10 mouse cellular contexts compared by ENCODE assay signal in the genomic region with DNA sequence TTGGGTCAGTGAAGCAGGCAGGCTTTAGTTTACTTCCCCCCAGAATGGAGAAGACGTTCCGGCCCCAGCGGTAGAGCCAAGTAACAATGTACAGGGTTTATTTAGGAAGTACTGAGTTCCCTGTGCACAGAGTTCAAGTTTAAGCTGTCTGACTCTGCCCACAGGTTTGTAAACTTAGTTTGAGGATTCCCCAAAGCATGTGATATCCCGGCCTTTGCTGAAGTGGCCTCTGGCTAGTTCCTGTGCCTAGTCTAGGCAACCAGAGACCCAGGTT.
DNase-seq lines count a peak whose midpoint lies in the region; ATAC-seq lines count a peak whose summit lies in the region.
"Had no signal": no experiment of that assay in that cellular context is flagged by ENCODE, and none has a peak within 500 bp of the region (broad histone marks: within the 10 kb centered on the region; RNA-seq: fewer than 3 reads in every experiment).

No protein-coding gene starts in this region.

- H3K9ac ChIP-seq in kidney, embryonic 14.5 days (ENCODE audit: low read depth, low read length): peak overlapping the region; percentile 82; the same call in 1 of the 2 replicates
- H3K9ac ChIP-seq in embryonic facial prominence, embryonic 14.5 days (ENCODE audit: low read depth, low read length): peak overlapping the region; percentile 85
- H3K9ac ChIP-seq in intestine, embryonic 15.5 days: peak overlapping the region; percentile 86
- no peak overlapping the region for H3K9ac ChIP-seq in midbrain, embryonic 15.5 days

- 18% methylated on average over 4 of the region's 4 CpGs for WGBS in kidney, embryonic 14.5 days
- WGBS in embryonic facial prominence, embryonic 14.5 days: 24% methylated on average over 4 of the region's 4 CpGs
- 20% methylated on average over 4 of the region's 4 CpGs for WGBS in intestine, embryonic 15.5 days
- 41% methylated on average over 4 of the region's 4 CpGs for WGBS in midbrain, embryonic 15.5 days

- no peak for DNase-seq in kidney, postnatal 36 days
- DNase-seq in embryonic facial prominence, embryonic 14.5 days (ENCODE audit: low spot score): no peak
- DNase-seq in thymus, postnatal 4 days: no peak
- DNase-seq in gastrocnemius, postnatal 10 days: no peak
- no peak for DNase-seq in thymus, postnatal 25 days
- DNase-seq: kidney, adult 9 months had no signal

- H3K27ac ChIP-seq in kidney, embryonic 14.5 days (ENCODE audit: low read depth, low read length): peak overlapping the region; percentile 73; the same call in 1 of the 2 replicates
- H3K27ac ChIP-seq in embryonic facial prominence, embryonic 14.5 days (replicated peaks; ENCODE audit: low read depth, low read length): 0 out of 2 replicates have a peak overlapping the region, but pooled peaks have one; percentile 79
- peak overlapping the region; percentile 82; the same call in 1 of the 2 replicates for H3K27ac ChIP-seq in intestine, embryonic 15.5 days
- no peak overlapping the region for H3K27ac ChIP-seq in midbrain, embryonic 15.5 days

- no peaks in the 10 kb centered on the region for H3K36me3 ChIP-seq in kidney, embryonic 14.5 days (ENCODE audit: control insufficient read depth, insufficient read depth, low read length)
- no peaks in the 10 kb centered on the region for H3K36me3 ChIP-seq in embryonic facial prominence, embryonic 14.5 days (ENCODE audit: control insufficient read depth, insufficient read depth, low read length)
- H3K36me3 ChIP-seq in intestine, embryonic 15.5 days: no peaks in the 10 kb centered on the region
- no peaks in the 10 kb centered on the region for H3K36me3 ChIP-seq in midbrain, embryonic 15.5 days (replicated peaks)
- H3K36me3 ChIP-seq: G1E had no signal

- no peak for ATAC-seq in kidney, embryonic 14.5 days (ENCODE audit: low FRiP score, low TSS enrichment)
- ATAC-seq in embryonic facial prominence, embryonic 14.5 days (ENCODE audit: low read depth): no peak
- no peak for ATAC-seq in intestine, embryonic 15.5 days
- ATAC-seq in midbrain, embryonic 15.5 days (replicated peaks): no peak

- H3K4me3 ChIP-seq in kidney, embryonic 14.5 days (ENCODE audit: low read length): peak overlapping the region; percentile 75
- peak overlapping the region; percentile 85 for H3K4me3 ChIP-seq in embryonic facial prominence, embryonic 14.5 days (ENCODE audit: low read depth, low read length)
- H3K4me3 ChIP-seq in intestine, embryonic 15.5 days (replicated peaks): peak overlapping the region; percentile 83
- no peak overlapping the region for H3K4me3 ChIP-seq in midbrain, embryonic 15.5 days

- H3K9me3 ChIP-seq in kidney, embryonic 14.5 days (ENCODE audit: control insufficient read depth, low read length): no peaks in the 10 kb centered on the region
- no peaks in the 10 kb centered on the region for H3K9me3 ChIP-seq in embryonic facial prominence, embryonic 14.5 days (ENCODE audit: control insufficient read depth, low read length)
- no peaks in the 10 kb centered on the region for H3K9me3 ChIP-seq in intestine, embryonic 15.5 days
- no peaks in the 10 kb centered on the region for H3K9me3 ChIP-seq in midbrain, embryonic 15.5 days
- H3K9me3 ChIP-seq: G1E had no signal

- H3K4me2 ChIP-seq in kidney, embryonic 14.5 days (replicated peaks; ENCODE audit: low read depth, low read length): peak overlapping the region; percentile 72
- peak overlapping the region; percentile 82 for H3K4me2 ChIP-seq in embryonic facial prominence, embryonic 14.5 days (ENCODE audit: low read depth, low read length)
- peak overlapping the region; percentile 86 for H3K4me2 ChIP-seq in intestine, embryonic 15.5 days (replicated peaks)
- H3K4me2 ChIP-seq in midbrain, embryonic 15.5 days: peak overlapping the region; percentile 94

- no peaks in the 10 kb centered on the region for H3K27me3 ChIP-seq in kidney, embryonic 14.5 days (ENCODE audit: control insufficient read depth, insufficient read depth, low read length)
- no peaks in the 10 kb centered on the region for H3K27me3 ChIP-seq in embryonic facial prominence, embryonic 14.5 days (replicated peaks; ENCODE audit: control insufficient read depth, insufficient read depth, low read length)
- no peaks in the 10 kb centered on the region for H3K27me3 ChIP-seq in intestine, embryonic 15.5 days (replicated peaks)
- no peaks in the 10 kb centered on the region for H3K27me3 ChIP-seq in midbrain, embryonic 15.5 days (replicated peaks)

- peaks cover 72% of the 10 kb centered on the region for H3K4me1 ChIP-seq in kidney, embryonic 14.5 days (ENCODE audit: control insufficient read depth, insufficient read depth, low read length)
- H3K4me1 ChIP-seq in embryonic facial prominence, embryonic 14.5 days (ENCODE audit: control insufficient read depth, insufficient read depth, low read length): peaks cover 67% of the 10 kb centered on the region
- H3K4me1 ChIP-seq in intestine, embryonic 15.5 days (replicated peaks): peaks cover 84% of the 10 kb centered on the region
- peaks cover 44% of the 10 kb centered on the region for H3K4me1 ChIP-seq in midbrain, embryonic 15.5 days
